Mouse (Mus musculus) cerebellum, adult 2 months (tissue): ENCODE results near the gene Arntl2. TPM values are rescaled to one million over a fixed set of nuclear protein-coding genes. Genes with fewer than 3 reads are reported as not detected.

ENCODE experiments used
- DNase-seq, 2 experiments: peaks; one replicate each; pipeline ENCODE4 v3.0.0; 2021
- H3K27ac ChIP-seq: fragments of 200-500 bp; 2 replicates; pipeline ENCODE4 v1.5.1; 2012; ENCODE audit warnings: low read length, control low read depth, inconsistent platforms; ENCODE audit not compliant: insufficient read depth
- H3K27me3 ChIP-seq: fragments of 200-500 bp; 2 replicates; pipeline ENCODE4 v1.6.1; 2012; ENCODE audit warnings: inconsistent platforms, mild to moderate bottlenecking, low read length, moderate library complexity; ENCODE audit not compliant: control insufficient read depth, insufficient read depth
- H3K4me1 ChIP-seq: fragments of 200-500 bp; 2 replicates; pipeline ENCODE4 v1.6.1; 2011; ENCODE audit warnings: low read length; ENCODE audit not compliant: control insufficient read depth, insufficient read depth
- H3K4me3 ChIP-seq: fragments of 200-500 bp; replicated peaks from 2 replicates; pipeline ENCODE3; 2011; ENCODE audit warnings: mild to moderate bottlenecking, low read depth, low read length, control low read depth; ENCODE audit not compliant: insufficient read depth
- CTCF ChIP-seq: fragments of 200-500 bp; IDR thresholded peaks from 2 replicates; pipeline ENCODE4 v1.5.1; 2011; ENCODE audit warnings: low read depth, mild to moderate bottlenecking, control low read depth, low read length, moderate library complexity, borderline replicate concordance; ENCODE audit not compliant: insufficient read depth
- POLR2A ChIP-seq: fragments of 200-500 bp; IDR thresholded peaks from 2 replicates; pipeline ENCODE4 v1.6.1; 2011; ENCODE audit warnings: low read length, control low read depth, borderline replicate concordance; ENCODE audit not compliant: insufficient read depth
- WGBS: fragments of 180-500 bp; shearing (Covaris S2); methylation state at CpG from one replicate; pipeline ENCODE4 v1.1.7; 2018; 5-methylcytosine and 5-hydroxymethylcytosine counted together
- polyA plus RNA-seq: library from polyadenylated mRNA; depleted of rRNA; stranded (reverse); fragments of >200 nt; gene quantifications from 2 replicates; pipeline ENCODE4 v1.2.3, GENCODE M21; 2012

Gene Arntl2
- polyA plus RNA-seq, 1 experiment, result 15.0 TPM

GRCm38 (mm10) chr6:146795166-146795923, 510 bp upstream of the Arntl2 start:
- Histone ChIP-seq H3K4me3 (peak overlapping the region; percentile 42), H3K27me3 (no peaks in the 10 kb centered on the region), H3K27ac (no peak overlapping the region), H3K4me1 (no peaks in the 10 kb centered on the region)
- TF ChIP-seq POLR2A, result no peak
- 12% methylated on average over 22 of the region's 22 CpGs for WGBS
- DNase-seq, result no peak

GRCm38 (mm10) chr6:146797446-146797845, 1.6 kb downstream of the Arntl2 start:
- TF ChIP-seq POLR2A (no peak), CTCF (no peak)
- no peak for DNase-seq
- no peak overlapping the region for H3K27ac ChIP-seq
- no peak overlapping the region for H3K4me3 ChIP-seq
- 62% methylated on average over 5 of the region's 5 CpGs for WGBS
- no peaks in the 10 kb centered on the region for H3K4me1 ChIP-seq
- no peaks in the 10 kb centered on the region for H3K27me3 ChIP-seq

GRCm38 (mm10) chr6:146809991-146810390, 14.1 kb downstream of the Arntl2 start:
- 92% methylated on average over 6 of the region's 6 CpGs for WGBS
- Histone ChIP-seq H3K27me3 (no peaks in the 10 kb centered on the region), H3K4me1 (no peaks in the 10 kb centered on the region), H3K27ac (no peak overlapping the region), H3K4me3 (no peak overlapping the region)
- no peak for TF ChIP-seq CTCF
- no peak for TF ChIP-seq POLR2A
- DNase-seq, result no peak

DNA sequence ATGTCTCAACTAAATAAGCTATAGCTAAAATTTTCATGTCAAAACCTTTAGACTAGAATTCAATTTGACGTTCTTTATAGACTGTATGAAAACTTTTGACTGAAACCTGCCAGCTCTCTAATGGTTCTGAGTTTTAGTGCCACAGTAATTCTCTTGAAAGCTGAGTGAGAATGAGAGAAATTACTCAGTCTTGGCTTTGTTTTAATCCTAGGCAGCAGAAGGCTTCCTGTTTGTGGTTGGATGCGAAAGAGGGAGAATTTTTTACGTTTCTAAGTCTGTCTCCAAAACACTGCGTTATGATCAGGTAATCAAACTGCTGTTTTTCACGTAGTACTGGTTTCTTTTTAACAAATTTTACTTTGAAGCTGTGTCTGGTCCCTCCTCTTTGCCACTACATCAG, 17.2 kb downstream of the Arntl2 start:
- 90% methylated on average over 5 of the region's 5 CpGs for WGBS
- no peaks in the 10 kb centered on the region for H3K4me1 ChIP-seq

GRCm38 (mm10) chr6:146820177-146820965, 24.5 kb downstream of the Arntl2 start:
- Histone ChIP-seq H3K4me1 (no peaks in the 10 kb centered on the region), H3K4me3 (no peak overlapping the region), H3K27me3 (no peaks in the 10 kb centered on the region), H3K27ac (no peak overlapping the region)
- 69% methylated on average over 29 of the region's 29 CpGs for WGBS
- no peak for TF ChIP-seq POLR2A
- no peak for TF ChIP-seq CTCF
- no peak for DNase-seq

More for the DNA sequence above, 17.2 kb downstream of the Arntl2 start:
- TF ChIP-seq POLR2A (no peak), CTCF (no peak)
- H3K4me3 ChIP-seq, result no peak overlapping the region
- H3K27me3 ChIP-seq, result no peaks in the 10 kb centered on the region
- no peak for DNase-seq
- no peak overlapping the region for H3K27ac ChIP-seq

- H3K27ac ChIP-seq, result no peak overlapping the region
- DNase-seq, result no peak
- H3K27me3 ChIP-seq, result no peaks in the 10 kb centered on the region
- TF ChIP-seq POLR2A, result no peak
- no peak for TF ChIP-seq CTCF
- H3K4me1 ChIP-seq, result no peaks in the 10 kb centered on the region
- H3K4me3 ChIP-seq, result no peak overlapping the region
- WGBS, result 93% methylated on average over 13 of the region's 13 CpGs
These were observed 26.1 kb downstream of the Arntl2 start for GRCm38 (mm10) chr6:146821958-146822357.

DNA sequence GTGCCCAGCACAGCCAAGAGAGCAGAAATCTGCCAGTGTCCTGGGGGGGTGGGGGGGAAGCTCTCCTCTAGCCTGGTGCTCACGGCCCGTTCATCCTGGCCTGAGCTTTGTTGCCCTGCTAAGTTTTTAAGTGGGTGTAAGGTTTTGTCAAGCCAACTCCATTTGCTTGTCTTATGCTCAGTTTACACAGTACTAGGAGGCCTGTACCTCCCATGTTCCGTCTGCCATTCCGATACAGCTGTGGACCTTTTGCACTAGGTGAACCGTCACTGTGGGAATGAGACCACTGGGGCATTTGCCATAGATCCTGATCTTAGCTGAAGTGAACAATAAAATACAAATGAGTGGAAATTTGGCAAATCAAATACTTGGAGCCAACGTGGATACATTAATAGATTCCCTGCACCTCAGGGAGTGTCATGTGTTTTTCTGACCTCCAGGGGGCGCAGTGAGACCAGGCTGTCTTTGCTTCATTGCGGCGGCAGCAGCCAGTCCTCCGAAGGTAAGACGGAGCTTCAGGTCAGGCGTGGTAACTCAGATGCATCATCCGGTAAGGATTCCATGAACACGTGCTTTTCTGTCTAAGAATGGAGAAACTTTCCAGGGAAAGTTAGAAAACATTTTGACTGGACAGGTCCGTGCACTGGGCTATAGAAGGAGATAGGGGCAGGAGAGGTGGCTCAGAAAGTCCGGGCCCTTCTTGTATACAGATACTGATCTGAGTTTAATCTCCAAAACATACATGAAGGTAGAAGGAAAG, 29.1 kb downstream of the Arntl2 start:
- peak; percentile 24 to 51 for DNase-seq
- TF ChIP-seq CTCF (peak; percentile 86), POLR2A (no peak)
- Histone ChIP-seq H3K27me3 (no peaks in the 10 kb centered on the region), H3K4me1 (no peaks in the 10 kb centered on the region), H3K4me3 (no peak overlapping the region), H3K27ac (no peak overlapping the region)
- WGBS, result 41% methylated on average over 16 of the region's 16 CpGs
